Mouse (Mus musculus) kidney, adult 8-10 months (tissue): ENCODE results near the gene Dlx2.

Experiments used
- DNase-seq, 2 experiments: peaks; one replicate each; pipeline ENCODE4 v3.0.0; 2022

Gene Dlx2

DNA sequence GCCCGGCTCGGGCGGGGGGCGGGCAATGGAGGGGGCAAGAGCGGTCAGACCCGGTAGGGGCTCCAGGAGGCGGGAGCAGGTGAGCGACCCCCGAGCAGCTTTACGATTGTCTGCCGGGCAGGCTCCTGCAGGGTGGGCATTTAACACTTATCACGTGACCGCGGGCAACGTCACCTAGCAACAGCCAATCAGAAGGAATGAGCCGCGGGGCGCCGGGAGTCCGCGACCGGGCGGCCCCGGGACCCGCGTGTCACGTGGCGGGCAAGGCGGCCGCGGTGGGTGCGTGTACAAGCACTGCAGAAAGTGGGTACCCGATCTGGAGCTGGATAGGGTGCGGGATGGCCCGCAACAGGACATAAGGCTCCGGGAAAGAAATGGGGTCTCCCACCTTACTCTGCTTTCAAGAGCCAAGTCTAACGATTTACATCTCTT is at the start of gene Dlx2:
TSS of gene Dlx2 (minus strand) at position 115 of the 432 bp plus-strand sequence.
- DNase-seq = no peak

DNA sequence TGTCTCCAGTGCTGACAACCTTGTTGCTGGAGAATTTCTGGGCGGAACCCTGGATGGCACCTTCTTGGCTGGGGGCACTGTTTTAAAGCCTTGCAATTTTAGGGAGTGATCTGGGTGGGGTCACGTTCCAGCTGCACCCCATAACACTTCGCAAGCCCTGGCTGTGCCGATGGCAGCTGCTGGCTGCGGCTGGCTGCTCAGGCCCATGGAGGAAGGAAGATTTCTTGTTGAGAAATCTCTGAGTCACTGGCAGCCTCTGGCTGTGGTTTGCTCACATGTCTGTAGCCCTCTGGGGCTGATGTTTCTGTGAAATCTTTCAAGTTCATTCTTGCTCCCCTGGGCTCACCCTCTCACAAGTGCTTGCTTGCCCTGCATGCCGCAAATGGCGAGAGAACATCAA is 47.9 kb upstream of the Dlx2 start:
- DNase-seq = no peak

DNA sequence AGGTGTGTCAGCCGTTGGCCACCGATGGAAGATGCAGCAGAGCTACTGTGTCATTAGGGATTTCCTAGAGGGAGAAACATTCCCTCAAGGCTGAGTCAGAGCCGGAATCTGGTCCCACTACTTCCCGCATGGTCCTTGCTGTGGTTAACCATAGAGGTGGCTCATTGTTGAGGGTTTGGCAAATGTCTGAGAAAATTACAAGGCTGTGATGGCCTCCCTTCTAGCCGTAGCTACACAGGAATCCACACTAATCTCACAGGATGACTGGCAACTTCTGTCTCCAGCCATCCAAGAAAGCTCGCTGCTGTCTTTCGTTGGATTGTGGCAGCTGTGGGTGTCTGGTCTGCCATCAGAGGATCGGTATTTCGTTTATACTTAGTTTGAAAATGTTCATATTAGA is 42.6 kb upstream of the Dlx2 start:
- DNase-seq = no peak

DNA sequence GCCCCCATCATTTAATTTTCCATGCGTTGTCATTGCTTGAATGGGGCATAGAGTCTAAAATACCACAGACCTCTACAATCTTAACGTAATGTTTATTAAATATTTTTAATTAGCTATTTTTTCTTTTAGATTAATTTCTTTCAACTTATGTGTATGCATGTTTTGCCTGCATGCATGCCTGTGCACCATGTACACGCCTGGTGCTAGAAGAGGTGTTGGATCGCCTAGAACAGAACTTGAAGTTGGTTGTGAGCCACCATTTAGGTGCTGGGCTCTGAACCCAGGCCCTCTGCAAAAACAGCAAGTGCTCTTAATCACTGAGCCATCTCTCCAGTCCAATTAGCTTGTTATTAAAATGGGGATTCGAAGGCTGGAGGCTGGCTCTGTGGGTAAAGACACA is 34.9 kb upstream of the Dlx2 start:
- DNase-seq = no peak

DNA sequence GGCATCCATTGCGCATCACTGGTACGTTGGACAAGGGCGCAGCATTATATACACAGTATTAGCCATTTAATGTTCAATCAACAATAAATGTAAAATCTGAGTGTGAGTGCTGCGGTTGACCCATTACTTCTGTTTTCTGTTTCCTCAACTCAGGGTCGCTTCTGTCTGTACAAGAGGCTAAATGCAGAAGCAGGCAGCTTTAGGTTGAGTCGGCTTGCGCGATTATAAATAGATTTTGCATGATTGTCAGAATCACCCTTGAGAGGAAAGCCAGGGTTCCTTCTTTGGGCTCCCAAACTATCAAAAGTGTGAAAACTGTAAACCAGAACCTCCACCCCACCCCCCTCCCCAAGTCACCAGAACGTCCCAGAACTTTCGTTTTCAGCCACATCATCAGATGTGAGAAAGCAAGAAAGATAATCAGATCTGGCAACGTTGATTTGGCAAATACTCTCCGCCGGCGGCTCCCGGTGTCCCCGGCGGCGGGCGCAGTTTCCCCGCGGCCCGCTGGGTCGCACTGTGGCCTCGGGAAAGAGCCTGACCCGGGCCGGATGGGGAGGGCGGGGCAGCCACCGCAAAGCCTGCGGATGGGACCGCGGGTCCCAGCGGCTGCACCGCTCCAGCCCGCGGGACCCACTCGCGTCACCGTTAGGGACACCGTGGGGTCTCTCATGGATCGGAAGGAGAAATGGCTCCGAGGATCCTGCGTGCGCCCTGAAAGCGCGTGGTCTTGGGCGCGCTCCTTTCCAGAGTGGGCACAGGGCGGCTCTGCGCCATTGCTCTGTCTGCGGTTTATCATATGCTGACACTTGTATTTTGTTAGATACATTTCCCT is 34.3 kb upstream of the Dlx2 start:
- peak; percentile 30 to 50 for DNase-seq

DNA sequence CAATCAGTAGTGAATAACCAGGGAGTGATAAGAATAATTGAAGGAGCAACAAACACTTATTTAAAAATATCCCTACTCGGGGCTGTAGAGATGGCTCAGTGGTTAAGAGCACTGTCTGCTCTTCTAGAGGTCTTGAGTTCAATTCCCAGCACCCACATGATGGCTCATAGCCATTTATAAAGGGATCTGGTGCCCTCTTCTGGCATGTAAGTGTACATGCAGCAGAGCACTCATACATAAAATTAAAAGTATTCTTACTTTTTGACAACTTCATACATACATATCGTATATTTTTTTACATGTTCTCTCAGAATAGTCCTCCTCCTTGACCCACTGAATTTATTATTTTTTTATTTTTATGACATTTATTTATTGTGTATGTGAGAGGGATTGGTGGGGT is 30.5 kb upstream of the Dlx2 start:
- DNase-seq = no peak

DNA sequence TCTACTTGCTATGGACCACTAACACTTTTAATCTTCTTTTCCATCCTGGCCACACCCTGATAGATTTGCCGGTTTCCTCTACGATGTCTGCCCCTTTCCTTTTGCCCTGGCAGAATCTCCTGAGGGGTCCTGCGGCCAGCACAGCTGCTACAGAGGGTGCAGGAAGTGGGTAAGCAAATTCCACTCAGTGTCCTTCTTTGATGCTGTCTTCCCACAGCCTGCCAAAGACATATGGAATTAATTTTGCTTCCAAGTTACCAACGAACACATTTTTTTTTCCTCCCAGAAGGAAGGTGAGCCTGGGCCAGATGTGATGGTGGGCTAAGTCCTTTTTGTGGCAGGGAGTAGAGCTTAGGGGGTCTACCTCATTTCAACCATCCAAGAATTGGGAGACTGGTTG is 27.2 kb upstream of the Dlx2 start:
- DNase-seq = no peak

DNA sequence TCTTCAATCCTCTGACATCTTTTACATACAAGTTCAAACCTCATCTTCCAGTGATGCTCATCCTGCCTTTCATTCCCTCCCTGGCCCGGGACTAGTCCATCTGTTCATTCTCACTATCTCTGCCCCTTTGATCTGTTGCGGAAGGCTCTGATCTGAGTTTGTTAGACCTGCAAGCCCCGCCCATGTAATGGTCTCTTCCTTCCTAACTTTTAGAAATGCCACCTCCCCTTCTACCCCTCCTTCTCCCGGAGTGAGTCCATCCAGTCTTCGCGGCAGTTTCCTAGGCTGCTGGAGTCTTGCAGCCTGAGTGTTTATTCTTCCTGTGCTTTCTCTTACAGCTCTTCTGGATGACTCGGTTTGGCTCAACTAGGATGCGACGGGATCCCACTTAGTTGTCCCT is 19.9 kb upstream of the Dlx2 start:
- no peak for DNase-seq

DNA sequence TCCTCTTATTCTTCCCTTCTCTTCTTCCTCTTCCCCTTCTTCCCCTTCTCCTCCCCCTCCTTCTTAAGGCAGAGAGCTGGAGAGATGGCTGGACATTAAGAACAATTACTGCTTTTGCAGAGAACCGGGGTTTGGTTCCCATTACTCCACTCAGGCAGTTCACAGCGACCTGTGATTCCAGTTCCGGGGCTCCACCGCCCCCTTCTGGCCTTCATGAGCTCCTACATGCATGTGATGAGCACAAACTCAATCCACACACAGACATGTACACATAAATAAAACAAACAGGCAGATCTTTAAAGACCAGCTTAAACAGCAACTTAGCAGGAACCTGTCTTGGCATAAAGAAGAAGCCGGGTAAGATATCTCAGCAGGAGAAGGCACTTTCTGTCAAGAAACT is 9.5 kb upstream of the Dlx2 start:
- no peak for DNase-seq

DNA sequence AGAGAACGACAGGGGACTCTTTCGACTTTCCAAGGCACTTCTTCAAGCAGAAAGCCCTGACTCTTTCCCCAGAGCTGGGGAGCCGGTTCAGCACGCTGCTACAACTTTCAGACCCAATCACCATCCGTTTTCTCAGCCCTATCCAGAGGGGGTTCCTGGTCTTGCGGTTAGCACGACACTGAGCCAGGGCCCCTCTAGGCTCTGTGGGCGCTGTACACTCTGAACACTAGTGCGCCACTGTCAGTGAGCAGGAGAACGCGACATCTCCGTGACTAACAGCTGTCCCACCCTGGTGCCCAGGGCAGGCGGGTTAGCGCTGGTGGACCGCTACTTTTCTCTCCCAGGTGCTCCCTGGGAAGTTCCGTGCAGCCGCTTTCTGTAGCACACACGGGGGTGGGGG is 5.2 kb upstream of the Dlx2 start:
- no peak for DNase-seq

DNA sequence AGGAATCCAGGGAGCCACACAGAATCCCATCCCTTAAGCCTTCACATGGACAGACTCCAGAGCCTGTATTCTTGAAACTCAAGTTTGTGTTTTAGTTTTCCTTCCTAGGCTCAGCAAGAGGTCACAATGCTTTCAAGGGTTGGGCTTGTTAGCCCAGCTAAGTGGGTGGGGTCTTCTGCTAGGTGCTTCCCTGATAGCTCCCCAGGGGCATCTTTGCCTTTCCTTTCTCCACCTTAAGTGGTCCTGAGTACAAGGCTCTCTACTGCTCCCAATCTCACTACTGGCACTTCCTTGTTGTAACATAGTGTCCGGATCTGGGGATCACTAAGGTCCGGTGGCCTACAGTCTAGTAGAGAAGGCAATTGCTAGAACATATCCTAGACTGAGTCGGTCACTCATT is 3.8 kb upstream of the Dlx2 start:
- DNase-seq = no peak

DNA sequence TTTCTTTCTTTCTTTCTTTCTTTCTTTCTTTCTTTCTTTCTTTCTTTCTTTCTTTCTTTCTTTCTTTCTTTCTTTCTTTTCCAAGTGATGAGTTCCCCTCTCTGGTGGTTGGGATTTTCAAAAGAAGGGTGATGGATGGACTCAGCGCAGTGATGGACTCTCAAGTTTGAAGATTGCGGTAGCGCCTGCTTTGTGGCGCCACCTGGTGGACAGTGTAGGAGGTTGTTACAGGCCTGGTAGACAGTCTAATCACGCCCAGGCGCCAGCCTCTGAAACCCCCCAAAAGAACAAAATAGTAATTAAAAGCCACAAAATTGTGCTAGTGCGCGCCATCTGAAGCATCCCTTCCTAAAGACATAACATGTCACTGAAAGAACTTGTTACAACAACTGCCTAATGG is 1.3 kb upstream of the Dlx2 start:
- DNase-seq = peak; percentile 35 to 73

DNA sequence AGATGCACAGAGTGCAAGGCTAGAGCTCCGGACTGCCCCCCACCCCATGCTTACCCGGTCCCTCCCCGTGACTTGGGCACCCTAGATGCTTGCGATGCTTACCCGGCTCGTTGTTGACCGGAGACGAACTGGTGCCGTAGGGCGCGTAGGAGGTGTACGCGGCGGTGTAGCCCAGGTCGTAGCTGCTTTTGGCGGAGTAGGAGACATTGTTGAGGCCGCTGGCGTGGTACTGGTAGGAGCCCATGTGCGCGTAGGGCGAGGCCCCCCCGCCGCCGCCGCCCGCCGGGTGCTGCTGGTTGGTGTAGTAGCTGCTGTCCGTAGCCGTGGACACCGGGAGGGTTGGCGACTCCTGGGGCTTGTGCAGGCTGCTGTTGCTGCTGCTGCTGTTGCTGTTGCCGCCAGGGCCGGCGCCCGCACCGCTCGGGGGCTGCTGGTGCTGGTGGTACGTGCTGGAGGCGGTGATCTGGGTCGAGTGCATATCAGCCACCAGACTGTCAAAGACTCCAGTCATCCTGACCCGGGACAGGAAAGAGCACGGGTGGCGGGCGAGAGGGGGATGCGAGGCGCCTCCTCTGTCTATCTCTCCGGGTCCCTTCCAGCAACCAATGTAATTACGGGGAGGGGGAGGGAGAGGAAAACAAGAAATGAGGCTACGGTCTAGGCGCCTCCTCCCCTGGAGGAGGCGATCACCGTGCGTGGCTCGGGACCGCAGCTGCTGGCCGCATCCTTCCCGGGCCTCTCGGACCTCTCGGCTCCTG is 493 bp downstream of the Dlx2 start:
- DNase-seq = no peak

DNA sequence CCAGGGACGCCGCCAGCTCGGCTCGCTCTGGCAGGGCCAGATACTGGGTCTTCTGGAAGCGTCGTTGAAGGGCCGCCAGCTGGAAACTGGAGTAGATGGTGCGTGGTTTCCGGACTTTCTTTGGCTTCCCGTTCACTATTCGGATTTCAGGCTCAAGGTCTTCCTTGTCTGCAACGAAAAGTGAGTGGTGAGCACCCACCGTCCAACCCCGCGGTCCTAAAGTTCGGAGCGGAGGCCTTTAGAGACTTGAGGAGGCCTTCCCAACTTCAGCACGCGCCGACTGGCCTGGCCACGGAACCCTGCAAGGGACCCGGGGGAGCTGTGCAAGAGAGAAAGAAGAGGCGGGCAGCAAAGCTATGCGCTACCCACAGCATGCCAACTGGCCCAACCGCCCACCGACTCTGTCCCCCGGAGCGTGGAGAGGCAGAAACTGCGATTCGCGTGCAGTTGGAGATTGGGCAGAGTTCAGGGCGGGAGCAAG is 1.1 kb downstream of the Dlx2 start:
- no peak for DNase-seq

DNA sequence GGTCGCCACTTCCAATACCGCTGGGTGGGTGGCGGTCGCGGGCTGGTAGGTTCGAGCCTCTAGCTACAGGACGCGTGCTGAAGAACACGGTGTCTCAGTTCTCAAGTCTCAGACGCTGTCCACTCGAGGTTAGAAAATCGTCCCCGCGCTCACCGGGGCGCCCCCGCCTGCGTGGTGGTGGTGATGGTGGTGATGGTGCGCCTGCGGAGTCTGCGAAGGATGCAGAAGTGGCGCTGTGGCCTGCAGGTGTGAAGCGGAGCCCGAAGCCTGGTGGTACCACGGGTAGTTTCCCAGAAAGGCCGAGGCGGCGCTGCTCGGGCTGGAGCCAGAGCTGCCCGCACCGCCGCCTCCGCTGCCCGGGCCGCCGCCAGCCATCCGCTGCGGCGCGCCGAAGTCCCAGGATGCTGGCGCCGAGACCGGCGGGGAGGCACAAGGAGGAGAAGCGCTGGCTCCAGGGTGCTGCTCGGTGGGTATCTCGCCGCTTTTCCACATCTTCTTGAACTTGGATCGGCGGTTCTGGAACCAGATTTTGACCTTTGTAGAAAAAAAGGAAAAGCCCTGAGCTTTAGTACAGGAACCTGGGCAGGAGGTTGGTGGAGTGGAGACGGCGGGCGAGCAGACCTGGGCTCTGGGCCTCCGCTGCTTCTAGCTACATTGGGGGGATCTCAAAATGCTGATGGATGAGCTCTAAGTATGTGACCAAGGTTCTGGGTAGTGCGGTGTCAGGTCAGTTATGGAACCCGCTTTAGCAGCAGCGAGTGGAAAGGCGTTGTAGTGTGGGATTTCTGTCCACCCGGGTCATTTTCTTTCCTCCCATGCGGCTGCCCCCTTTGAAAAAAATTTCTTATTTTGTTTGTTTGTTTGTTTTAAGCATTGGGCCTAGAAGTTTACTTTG is 1.9 kb downstream of the Dlx2 start:
- no peak for DNase-seq

DNA sequence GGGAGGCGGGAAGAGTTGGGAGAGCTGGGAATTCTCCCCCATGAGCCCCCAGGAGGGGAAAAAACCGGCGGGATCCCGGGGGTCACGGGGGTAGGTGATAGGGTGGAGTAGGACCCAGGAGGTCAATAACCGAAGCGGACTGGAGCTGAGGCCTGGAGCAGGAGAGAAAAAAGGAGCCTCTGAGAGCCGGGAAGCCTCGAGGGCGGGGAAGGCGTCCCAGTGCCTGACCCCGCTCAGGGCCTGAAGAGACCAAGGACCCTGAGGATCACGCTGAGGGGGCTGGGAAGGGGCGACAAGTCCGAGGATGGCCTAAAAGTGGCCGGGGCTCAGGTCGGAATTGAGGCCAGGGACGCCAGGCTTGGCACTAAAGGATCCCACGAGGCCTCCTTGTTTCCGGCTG is 2.6 kb downstream of the Dlx2 start:
- no peak for DNase-seq

DNA sequence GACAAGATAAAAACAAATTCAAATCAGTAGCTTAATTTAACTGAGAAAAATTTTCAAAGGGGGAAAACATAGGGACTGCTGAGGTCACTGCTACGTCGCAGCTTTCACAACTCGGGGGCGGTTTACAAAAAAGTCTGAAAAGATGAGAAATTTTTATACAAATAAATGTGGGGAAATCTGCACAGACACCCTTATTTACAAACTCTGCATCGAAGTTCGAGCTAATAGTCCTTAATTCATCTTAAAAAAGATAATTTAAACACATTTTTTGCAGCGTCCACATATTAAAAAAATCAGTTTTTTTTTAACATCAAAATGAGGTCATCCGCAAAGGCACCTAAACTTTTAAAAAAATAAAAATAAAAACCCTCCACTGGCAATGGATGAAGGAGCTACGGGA is 3.0 kb downstream of the Dlx2 start:
- DNase-seq = no peak

DNA sequence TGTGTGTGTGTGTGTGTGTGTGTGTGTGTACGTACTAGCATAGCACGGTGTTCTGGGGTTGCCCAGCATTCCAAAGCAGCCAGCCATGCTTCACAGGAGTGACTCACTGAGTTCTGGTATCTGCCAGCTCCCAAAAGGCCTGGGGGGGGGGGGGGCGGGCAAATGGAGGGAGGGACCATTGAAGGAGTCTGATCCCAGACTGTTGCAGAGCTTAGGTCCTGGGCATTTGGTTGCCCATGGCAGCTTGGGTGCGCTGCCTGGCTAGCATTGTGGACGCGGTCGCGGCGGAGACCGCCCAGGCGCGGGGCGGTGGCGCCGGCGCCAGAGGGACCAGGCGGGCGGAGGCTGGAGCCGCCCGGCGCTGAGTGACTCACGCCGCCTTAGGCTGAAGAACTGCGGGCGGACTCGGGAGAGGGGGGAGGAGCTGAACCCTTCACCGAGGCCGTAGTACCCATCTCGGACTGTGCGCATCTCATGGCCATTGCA is 3.7 kb downstream of the Dlx2 start:
- no peak for DNase-seq

DNA sequence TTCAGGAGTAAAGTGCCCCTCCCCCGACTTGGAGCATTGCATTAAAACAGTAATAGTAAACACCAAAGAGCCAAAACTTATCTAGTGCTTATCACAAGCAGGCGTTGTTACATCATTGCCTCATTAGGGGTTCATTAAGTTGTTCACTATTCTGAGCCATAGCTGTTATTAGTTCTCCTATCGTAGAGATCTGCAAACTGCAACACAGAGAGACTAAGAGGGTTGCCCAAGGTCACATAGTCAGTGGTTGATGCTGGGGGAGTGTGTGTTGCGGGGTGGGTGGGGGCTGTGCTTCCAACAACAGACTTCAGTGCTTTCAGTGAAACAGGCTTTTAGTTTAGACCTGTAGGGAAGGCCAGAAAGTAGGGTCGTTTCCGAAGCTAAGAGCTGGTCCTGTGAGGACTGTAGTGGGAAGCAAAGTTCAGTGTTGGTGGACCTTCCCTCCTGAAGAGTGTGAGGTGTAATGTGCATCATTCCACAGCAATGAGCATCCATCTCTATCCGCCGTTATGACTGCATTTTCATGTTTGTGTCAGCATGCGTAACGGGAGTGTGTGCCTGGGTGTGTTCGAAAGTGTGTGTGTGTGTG is 4.2 kb downstream of the Dlx2 start:
- DNase-seq = no peak

DNA sequence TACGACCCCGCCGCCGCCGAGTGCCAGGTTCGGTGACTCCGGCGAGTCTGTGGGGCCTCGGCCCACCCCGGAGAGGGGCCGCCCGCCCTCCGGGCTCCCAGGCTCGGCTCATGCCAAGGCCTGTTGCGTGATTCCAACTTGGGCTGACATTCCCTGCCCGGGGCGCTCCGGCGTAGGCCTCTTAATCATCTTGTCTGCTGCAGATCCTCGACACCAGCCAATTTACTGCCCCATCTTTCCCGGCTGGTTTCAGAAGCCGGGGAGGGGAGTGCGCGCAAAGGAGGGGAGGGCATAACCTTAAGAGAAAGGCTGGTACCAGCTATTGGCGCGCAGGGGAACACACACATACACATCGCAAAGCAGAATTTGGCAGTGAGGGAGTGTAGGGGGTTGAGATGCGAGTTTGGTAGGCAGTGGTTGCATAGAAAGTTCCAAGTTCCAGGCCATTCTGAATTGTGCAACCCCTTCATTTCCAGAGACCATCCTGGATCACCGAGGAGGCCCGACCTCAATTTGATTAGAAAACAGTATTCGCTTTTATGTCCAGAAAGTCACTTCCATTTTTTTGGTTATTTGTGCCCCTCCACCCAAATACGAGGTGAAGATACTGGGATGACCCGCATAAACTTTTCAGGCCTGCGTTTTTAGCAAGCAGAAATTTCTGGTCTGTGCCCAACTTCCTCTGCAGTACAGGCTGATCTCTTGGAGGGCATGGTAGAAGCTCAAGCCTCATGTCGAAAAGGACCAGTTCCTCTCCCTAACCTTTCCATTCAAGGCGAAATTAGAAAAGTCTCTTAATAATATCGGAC is 4.9 kb downstream of the Dlx2 start:
- no peak for DNase-seq

DNA sequence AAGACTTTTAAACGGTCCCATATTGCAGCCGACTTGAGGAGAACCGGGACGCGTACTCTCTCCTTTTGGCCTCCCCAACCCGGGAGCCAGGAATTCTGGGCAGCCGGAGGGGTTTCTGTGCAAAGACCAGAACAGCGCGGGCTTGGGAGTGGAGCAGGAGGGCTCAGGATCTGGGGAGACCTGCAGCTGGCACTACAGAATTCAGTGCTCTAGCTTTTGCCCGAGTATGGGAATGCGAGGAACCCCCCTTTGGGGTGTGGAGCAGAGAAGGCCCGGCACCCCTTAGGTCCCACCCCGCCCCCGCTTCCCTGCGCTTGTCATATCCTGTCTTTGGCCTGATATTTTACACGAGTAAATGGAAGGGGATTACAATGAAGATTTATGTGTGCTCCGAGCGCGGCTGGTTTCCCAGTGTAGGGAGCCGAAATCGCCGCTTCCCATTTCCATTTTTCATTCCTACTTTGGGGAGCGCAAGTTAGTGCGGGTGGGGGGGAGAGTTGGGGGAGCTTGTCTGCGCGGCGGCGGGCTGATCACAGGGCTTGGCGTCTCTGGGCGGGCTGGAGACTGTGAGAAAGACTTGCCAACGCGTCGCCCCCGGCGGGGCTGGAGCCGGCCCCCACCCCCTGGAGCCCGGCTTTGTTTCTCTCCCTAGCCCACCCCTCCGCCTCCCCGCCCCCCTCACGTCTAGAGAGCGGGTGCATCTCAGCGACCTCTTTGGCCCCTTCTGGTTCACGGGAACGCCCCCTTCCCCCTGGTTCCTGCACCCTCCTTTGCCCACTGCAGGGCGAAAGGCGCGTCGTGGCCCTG is 5.7 kb downstream of the Dlx2 start:
- no peak for DNase-seq
